Mouse (Mus musculus) C2C12 (cell line): ENCODE measurements around the gene 4930469K13Rik.

Experiments used
- CEBPB ChIP-seq: IDR thresholded peaks from one replicate; pipeline ENCODE4 v1.6.1; 2011; ENCODE audit warnings: low read depth, mild to moderate bottlenecking, control low read depth, moderate library complexity
- CTCF ChIP-seq: IDR thresholded peaks from one replicate; pipeline ENCODE4 v1.5.1; 2011; ENCODE audit not compliant: control insufficient read depth, insufficient read depth, insufficient read length
- FOSL1 ChIP-seq: IDR thresholded peaks from one replicate; pipeline ENCODE4 v1.8.0; 2011; ENCODE audit warnings: mild to moderate bottlenecking, low read length; ENCODE audit not compliant: poor library complexity, insufficient read depth, severe bottlenecking
- MAX ChIP-seq: IDR thresholded peaks from one replicate; pipeline ENCODE4 v1.6.1; 2011; ENCODE audit warnings: mild to moderate bottlenecking, control low read depth
- MYOG ChIP-seq: IDR thresholded peaks from one replicate; pipeline ENCODE4 v1.6.1; 2011; ENCODE audit not compliant: control insufficient read depth, insufficient read length; ENCODE audit errors: extremely low read depth
- USF1 ChIP-seq: IDR thresholded peaks from one replicate; pipeline ENCODE4 v1.6.1; 2011; ENCODE audit warnings: low read depth, mild to moderate bottlenecking, control low read depth, moderate library complexity

DNA sequence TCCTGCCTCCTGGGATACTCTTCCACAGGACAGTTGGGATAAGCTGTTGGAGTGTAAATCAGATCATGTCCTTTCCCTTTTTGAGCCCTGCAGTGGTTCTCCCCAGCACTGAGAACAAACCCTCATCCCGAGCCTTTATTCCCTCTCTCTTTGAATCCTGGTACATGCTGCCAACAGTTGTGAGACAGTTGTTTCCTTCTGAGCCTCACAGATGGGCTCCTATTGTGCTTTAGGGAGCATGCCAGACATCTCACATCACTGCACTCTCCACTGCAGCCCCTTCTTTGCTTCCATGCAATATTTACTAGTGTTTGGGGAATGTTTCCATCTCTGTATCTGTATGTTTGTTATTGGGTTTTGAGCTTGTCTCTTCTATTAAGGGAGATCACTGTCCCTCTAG, 6.6 kb upstream of the 4930469K13Rik start:
- no peak for TF ChIP-seq MAX
- TF ChIP-seq CTCF, result no peak
- TF ChIP-seq CEBPB, result no peak
- TF ChIP-seq USF1, result no peak
- no peak for TF ChIP-seq MYOG
- TF ChIP-seq FOSL1, result no peak
